Mouse (Mus musculus) thymus, adult 2 months (tissue): ENCODE data around the gene Btbd17.

ENCODE experiments used
- CTCF ChIP-seq: fragments of 200-500 bp; IDR thresholded peaks from 2 replicates; pipeline ENCODE4 v1.5.1; 2012; ENCODE audit warnings: mild to moderate bottlenecking, control low read depth, low read length, moderate library complexity, borderline replicate concordance; ENCODE audit not compliant: control insufficient read depth, poor library complexity, insufficient read depth; ENCODE audit errors: extremely low read depth
- POLR2A ChIP-seq: fragments of 200-500 bp; IDR thresholded peaks from 2 replicates; pipeline ENCODE4 v1.6.1; 2012; ENCODE audit warnings: mild to moderate bottlenecking, low read length, control low read depth, moderate library complexity; ENCODE audit not compliant: control insufficient read depth, poor library complexity, insufficient read depth; ENCODE audit errors: extremely low read depth

DNA sequence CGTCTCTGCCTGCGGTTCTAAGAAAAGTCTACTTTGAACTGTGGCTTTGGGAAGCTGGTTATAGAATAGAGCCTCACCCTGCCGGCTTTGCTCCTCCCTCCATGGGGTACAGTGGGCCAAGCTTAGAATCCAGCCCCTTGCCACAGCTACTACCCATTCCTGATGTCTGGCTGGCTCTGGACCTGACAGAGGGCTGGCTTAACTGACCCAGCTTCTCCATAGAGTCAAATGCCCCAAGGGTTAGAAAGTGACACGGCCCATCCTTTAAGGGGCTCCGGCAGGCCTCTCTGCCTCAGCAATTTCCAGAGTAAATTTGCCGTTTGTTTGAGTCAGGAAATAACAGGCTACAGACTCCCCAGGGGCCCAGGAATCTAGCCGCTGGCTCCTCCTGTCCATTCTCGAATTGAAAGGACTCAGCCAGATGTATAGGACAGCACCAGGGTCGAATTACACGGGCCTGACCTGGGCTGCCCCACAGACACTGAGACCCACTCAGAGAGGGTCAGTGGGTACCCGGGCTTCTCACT is 27.5 kb upstream of the Btbd17 start:
- no peak for TF ChIP-seq CTCF
- no peak for TF ChIP-seq POLR2A
